Mouse (Mus musculus): ENCODE measurements around the gene Cst7. TPM values are rescaled to one million over a fixed set of nuclear protein-coding genes. Genes with fewer than 3 reads are reported as not detected.
"Not testable (repeated sequence)": the region's sequence is repeated elsewhere in the genome, so short reads cannot be mapped to it uniquely, and the experiment has no call there.

Gene Cst7
- polyA plus RNA-seq (2015; fragmentation: Nextera tagmentation; extraction: Ambion mirVana) = 0.64 TPM in 1 of 2 replicates, not detected in the other

- no peak within 1 kb of the TSS for H3K27ac ChIP-seq (replicated peaks)
- H3K36me3 ChIP-seq = no peaks in the 10 kb centered on the region
- H3K4me3 ChIP-seq = no peak within 1 kb of the TSS
- H3K4me1 ChIP-seq = no peaks in the 10 kb centered on the region
- no peak for ATAC-seq (replicated peaks)
- H3K9me3 ChIP-seq = no peaks in the 10 kb centered on the region
- H3K27me3 ChIP-seq = no peaks in the 10 kb centered on the region
- WGBS = 79% methylated on average over 11 of the region's 11 CpGs
- H3K4me2 ChIP-seq (replicated peaks) = no peak within 1 kb of the TSS
- no peak within 1 kb of the TSS for H3K9ac ChIP-seq (replicated peaks)
Observed at GRCm38 (mm10) chr2:150569847-150570590, at the start of gene Cst7. Gene Cst7, plus strand, starts transcription at chr2:150570415.

DNA sequence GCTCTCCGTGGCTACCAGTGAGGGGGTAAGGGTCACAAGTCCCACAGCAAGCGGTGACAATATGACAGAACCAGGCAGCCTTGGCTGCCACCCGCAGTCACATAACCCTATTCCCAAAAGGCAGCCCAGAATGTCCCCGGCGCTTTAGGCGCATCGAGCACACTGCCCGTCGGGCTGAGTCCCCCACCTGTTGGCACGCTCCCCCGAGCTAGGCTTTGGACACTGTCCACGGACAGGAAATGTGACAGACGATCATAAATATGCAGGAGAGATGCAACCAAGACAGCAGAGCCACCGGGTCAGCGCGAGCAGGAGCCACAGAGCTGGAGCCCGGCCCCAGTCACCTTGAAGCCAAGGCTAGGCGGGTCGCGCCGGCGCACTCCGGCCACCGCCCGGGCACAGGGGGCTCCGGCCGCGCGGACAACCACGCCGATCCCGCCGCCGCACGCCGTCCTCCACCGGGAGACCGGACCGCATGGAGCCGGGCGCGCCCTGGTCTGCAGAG is 44.5 kb upstream of the Cst7 start:
- ATAC-seq (replicated peaks) = no peak
- Histone ChIP-seq H3K27ac (replicated peaks) (no peak overlapping the region), H3K9ac (replicated peaks) (no peak overlapping the region), H3K36me3 (no peaks in the 10 kb centered on the region), H3K9me3 (no peaks in the 10 kb centered on the region), H3K4me2 (replicated peaks) (peak overlapping the region; percentile 56), H3K4me1 (peaks cover 7% of the 10 kb centered on the region), H3K27me3 (peaks cover 16% of the 10 kb centered on the region; the same call in 1 of the 2 replicates), H3K4me3 (peak overlapping the region; percentile 34)
- WGBS = 3% methylated on average over 42 of the region's 42 CpGs

DNA sequence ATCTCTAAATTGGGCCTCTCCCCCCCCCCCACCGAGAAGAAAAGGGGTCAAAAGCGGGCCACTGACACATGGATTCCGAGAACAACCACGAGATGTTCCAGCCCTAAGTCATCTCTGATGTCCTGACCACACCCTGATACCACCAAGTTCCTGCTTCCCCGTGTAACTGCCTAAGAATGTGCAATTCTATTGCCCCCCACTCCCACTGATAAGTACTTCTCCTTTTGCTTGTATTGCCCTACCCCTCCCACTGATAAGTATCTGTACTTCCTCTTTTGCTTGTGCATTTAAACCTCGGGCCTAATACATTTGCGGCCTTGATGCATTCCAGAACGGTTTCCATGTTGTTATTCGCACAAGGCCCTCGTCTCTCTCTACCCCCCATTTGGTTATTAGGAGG is 20.6 kb upstream of the Cst7 start:
- not testable (repeated sequence) for H3K4me3 ChIP-seq; H3K9me3 ChIP-seq; H3K4me2 ChIP-seq (replicated peaks); H3K36me3 ChIP-seq; H3K4me1 ChIP-seq; ATAC-seq (replicated peaks); H3K27ac ChIP-seq (replicated peaks); H3K9ac ChIP-seq (replicated peaks); H3K27me3 ChIP-seq
- 87% methylated on average over 10 of the region's 10 CpGs for WGBS

DNA sequence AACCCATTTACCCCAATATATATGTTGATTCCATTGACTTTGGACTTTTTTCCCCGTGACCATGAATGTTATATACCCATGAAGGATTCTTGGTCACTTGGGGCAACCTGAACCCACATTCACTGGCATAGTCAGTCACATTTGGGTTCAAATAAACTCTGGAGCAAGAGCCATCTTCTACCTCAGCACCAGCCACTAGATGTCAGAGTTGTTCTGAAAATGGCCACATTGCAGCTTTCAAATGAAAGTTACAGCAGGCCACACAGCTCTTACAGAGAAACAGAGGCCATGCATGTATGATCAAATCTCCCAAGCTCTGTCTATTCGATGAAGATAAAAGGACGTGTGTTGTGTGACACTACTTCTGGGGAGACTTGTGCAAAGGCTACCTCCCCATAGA is 11.6 kb upstream of the Cst7 start:
- no peak overlapping the region for H3K4me3 ChIP-seq
- H3K27me3 ChIP-seq = no peaks in the 10 kb centered on the region
- peak; percentile 55; the same call in 1 of the 2 replicates for ATAC-seq (replicated peaks)
- WGBS = 49% methylated on average over 3 of the region's 3 CpGs
- no peak overlapping the region for H3K4me2 ChIP-seq (replicated peaks)
- H3K36me3 ChIP-seq = no peaks in the 10 kb centered on the region
- H3K4me1 ChIP-seq = no peaks in the 10 kb centered on the region
- H3K27ac ChIP-seq (replicated peaks) = no peak overlapping the region
- H3K9ac ChIP-seq (replicated peaks) = no peak overlapping the region
- H3K9me3 ChIP-seq = no peaks in the 10 kb centered on the region

- no peak overlapping the region for H3K27ac ChIP-seq (replicated peaks)
- no peak overlapping the region for H3K4me2 ChIP-seq (replicated peaks)
- no peak for ATAC-seq (replicated peaks)
- no peaks in the 10 kb centered on the region for H3K9me3 ChIP-seq
- no peaks in the 10 kb centered on the region for H3K36me3 ChIP-seq
- no peak overlapping the region for H3K9ac ChIP-seq (replicated peaks)
- no peaks in the 10 kb centered on the region for H3K4me1 ChIP-seq
- WGBS = 86% methylated on average over 2 of the region's 2 CpGs
- H3K27me3 ChIP-seq = no peaks in the 10 kb centered on the region
- H3K4me3 ChIP-seq = no peak overlapping the region
Observed at GRCm38 (mm10) chr2:150567051-150567450, 3.2 kb upstream of the Cst7 start.

DNA sequence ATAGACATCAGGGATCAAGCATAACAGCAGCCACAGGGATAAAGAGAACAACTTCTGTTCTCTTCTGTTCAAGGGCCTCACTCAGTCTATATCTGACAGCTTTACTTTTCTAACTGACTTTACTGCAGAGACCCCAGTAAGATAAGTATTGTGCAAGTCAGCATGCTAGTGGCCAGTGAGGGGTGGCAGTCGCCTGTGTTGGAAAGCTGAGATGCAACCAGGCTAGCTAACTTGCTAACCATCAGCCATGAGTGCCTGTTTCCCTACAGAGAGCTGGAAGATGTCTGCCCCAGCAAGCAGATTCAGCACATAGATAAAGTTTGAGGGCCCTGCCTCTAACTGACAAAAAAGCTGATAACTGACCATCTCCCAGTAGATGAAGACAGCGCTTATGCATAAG is 546 bp downstream of the Cst7 start:
- H3K4me1 ChIP-seq = no peaks in the 10 kb centered on the region
- H3K27ac ChIP-seq (replicated peaks) = no peak overlapping the region
- no peak overlapping the region for H3K4me3 ChIP-seq
- H3K9ac ChIP-seq (replicated peaks) = no peak overlapping the region
- H3K9me3 ChIP-seq = no peaks in the 10 kb centered on the region
- H3K4me2 ChIP-seq (replicated peaks) = no peak overlapping the region
- WGBS = 87% methylated on average over 2 of the region's 2 CpGs
- ATAC-seq (replicated peaks) = no peak
- no peaks in the 10 kb centered on the region for H3K36me3 ChIP-seq
- H3K27me3 ChIP-seq = no peaks in the 10 kb centered on the region

- H3K27ac ChIP-seq (replicated peaks) = no peak overlapping the region
- WGBS = 86% methylated on average over 3 of the region's 3 CpGs
- no peaks in the 10 kb centered on the region for H3K36me3 ChIP-seq
- H3K4me2 ChIP-seq (replicated peaks) = no peak overlapping the region
- no peak overlapping the region for H3K4me3 ChIP-seq
- no peaks in the 10 kb centered on the region for H3K4me1 ChIP-seq
- H3K9ac ChIP-seq (replicated peaks) = no peak overlapping the region
- H3K27me3 ChIP-seq = no peaks in the 10 kb centered on the region
- H3K9me3 ChIP-seq = no peaks in the 10 kb centered on the region
- ATAC-seq (replicated peaks) = no peak
Observed at GRCm38 (mm10) chr2:150572463-150572862, 2.2 kb downstream of the Cst7 start.

DNA sequence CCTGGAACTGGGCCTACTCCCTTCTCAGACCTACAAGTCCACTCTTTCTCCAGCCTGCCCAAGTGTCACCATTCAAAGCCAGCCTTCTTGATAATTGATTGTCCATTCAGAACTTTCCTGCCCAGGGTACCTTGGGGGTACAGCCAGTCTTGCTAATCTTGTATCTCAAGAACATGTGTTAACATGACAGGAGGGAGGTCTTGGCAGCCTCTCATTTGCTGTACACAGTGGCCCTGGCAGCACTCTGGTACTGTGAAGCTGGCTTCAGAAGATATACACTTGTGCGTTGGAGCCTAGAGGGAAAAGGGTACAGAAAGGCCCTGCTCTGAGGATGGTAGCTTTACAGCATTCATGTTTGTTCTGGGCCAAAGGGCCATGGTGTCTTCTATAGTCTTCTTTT is 6.0 kb downstream of the Cst7 start:
- ATAC-seq (replicated peaks) = no peak
- H3K4me2 ChIP-seq (replicated peaks) = no peak overlapping the region
- 87% methylated on average over 1 of the region's 1 CpGs for WGBS
- H3K4me1 ChIP-seq = no peaks in the 10 kb centered on the region
- H3K36me3 ChIP-seq = peaks cover 5% of the 10 kb centered on the region; the same call in 1 of the 2 replicates
- no peak overlapping the region for H3K9ac ChIP-seq (replicated peaks)
- no peak overlapping the region for H3K4me3 ChIP-seq
- H3K27me3 ChIP-seq = no peaks in the 10 kb centered on the region
- no peaks in the 10 kb centered on the region for H3K9me3 ChIP-seq
- H3K27ac ChIP-seq (replicated peaks) = no peak overlapping the region

- H3K9ac ChIP-seq (replicated peaks) = no peak overlapping the region
- no peaks in the 10 kb centered on the region for H3K27me3 ChIP-seq
- no peak overlapping the region for H3K4me3 ChIP-seq
- ATAC-seq (replicated peaks) = no peak
- H3K9me3 ChIP-seq = no peaks in the 10 kb centered on the region
- peaks cover 11% of the 10 kb centered on the region for H3K36me3 ChIP-seq
- no peak overlapping the region for H3K27ac ChIP-seq (replicated peaks)
- H3K4me2 ChIP-seq (replicated peaks) = no peak overlapping the region
- whole genome bisulfite sequencing = 88% methylated on average over 5 of the region's 5 CpGs
- no peaks in the 10 kb centered on the region for H3K4me1 ChIP-seq
Observed at GRCm38 (mm10) chr2:150578603-150579002, 8.4 kb downstream of the Cst7 start.

DNA sequence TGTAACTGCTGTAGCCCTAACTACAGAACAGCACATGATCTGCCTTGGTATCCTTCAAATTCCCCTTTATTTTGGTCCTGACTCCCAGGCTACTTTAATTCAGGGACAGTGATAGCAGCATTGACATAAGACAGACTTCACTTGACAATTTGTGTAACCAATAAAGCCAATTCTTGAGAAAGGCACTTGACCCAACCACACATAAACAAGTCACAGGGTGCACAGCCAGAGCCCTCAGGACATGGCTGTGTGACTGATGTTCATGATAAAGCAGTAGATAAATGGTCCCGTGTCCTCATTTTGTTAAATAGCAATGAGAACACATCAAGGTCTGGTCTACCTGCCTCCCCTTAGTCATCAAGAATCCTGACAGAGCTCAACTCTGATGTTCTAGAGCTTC is 9.4 kb downstream of the Cst7 start:
- Histone ChIP-seq H3K4me3 (no peak overlapping the region), H3K36me3 (peaks cover 21% of the 10 kb centered on the region), H3K27me3 (no peaks in the 10 kb centered on the region), H3K9ac (replicated peaks) (no peak overlapping the region), H3K4me2 (replicated peaks) (no peak overlapping the region), H3K27ac (replicated peaks) (no peak overlapping the region), H3K9me3 (no peaks in the 10 kb centered on the region), H3K4me1 (no peaks in the 10 kb centered on the region)
- no peak for ATAC-seq (replicated peaks)
- WGBS = 96% methylated on average over 1 of the region's 1 CpGs

DNA sequence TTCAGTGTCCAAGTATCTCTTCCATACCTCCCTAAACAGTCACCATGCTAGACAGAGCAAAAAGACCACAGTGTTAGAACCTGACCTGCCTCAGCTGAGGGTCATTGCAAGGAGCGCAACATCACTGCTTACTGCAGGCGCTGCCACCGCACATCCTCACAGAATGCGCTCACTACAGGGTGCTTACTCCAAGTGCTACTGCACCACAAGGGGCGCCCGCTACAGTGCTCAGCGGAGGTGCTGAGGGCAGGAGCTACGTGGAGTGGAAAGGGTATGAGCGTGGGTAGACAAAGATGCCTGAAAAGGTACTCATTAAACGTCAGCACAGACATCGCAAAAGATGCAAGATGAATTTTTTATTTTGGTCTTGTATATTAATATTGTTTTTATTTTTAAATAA is 18.9 kb downstream of the Cst7 start:
- H3K4me1 ChIP-seq = no peaks in the 10 kb centered on the region
- no peaks in the 10 kb centered on the region for H3K9me3 ChIP-seq
- 77% methylated on average over 11 of the region's 11 CpGs for WGBS

GRCm38 (mm10) chr2:150595411-150596190 is 25.4 kb downstream of the Cst7 start:
- Histone ChIP-seq H3K4me1 (no peaks in the 10 kb centered on the region), H3K9me3 (no peaks in the 10 kb centered on the region), H3K36me3 (peaks cover 23% of the 10 kb centered on the region; the same call in 1 of the 2 replicates), H3K9ac (replicated peaks) (no peak overlapping the region), H3K27ac (replicated peaks) (no peak overlapping the region), H3K4me3 (no peak overlapping the region), H3K27me3 (no peaks in the 10 kb centered on the region), H3K4me2 (replicated peaks) (no peak overlapping the region)
- no peak for ATAC-seq (replicated peaks)
- 91% methylated on average over 3 of the region's 3 CpGs for WGBS

More for the DNA sequence above, 18.9 kb downstream of the Cst7 start:
- ATAC-seq (replicated peaks) = no peak
- Histone ChIP-seq H3K4me3 (no peak overlapping the region), H3K27ac (replicated peaks) (no peak overlapping the region), H3K36me3 (peaks cover 68% of the 10 kb centered on the region), H3K4me2 (replicated peaks) (no peak overlapping the region), H3K9ac (replicated peaks) (no peak overlapping the region), H3K27me3 (no peaks in the 10 kb centered on the region)
